Mouse (Mus musculus): Measurements from ENCODE around the gene Gm6793. TPM values are rescaled to one million over a fixed set of nuclear protein-coding genes. Genes with fewer than 3 reads are reported as not detected.

The Gm6793 gene
- polyA plus RNA-seq, 1 experiment from 2014 or later: 0.92 TPM

Other genes with a start within 250 kb of the Gm6793 start
- 205 and 212 TPM in 2 replicates for gene Cfdp1, start 160.7 kb downstream of the Gm6793 start, polyA plus RNA-seq (2014; fragmentation: Nextera tagmentation; extraction: Ambion mirVana)
- 6.0 and 6.6 TPM in 2 replicates for gene Tmem170, start 138.3 kb downstream of the Gm6793 start, polyA plus RNA-seq (2014; fragmentation: Nextera tagmentation; extraction: Ambion mirVana)
- gene Chst5, start 104.6 kb downstream of the Gm6793 start, polyA plus RNA-seq (2014; fragmentation: Nextera tagmentation; extraction: Ambion mirVana): 3.2 and 4.3 TPM in 2 replicates
- gene Tmem231, start 81.2 kb downstream of the Gm6793 start, polyA plus RNA-seq (2014; fragmentation: Nextera tagmentation; extraction: Ambion mirVana): 15.3 and 15.7 TPM in 2 replicates
- gene Gabarapl2, start 74.3 kb downstream of the Gm6793 start, polyA plus RNA-seq (2014; fragmentation: Nextera tagmentation; extraction: Ambion mirVana): 314 and 318 TPM in 2 replicates
- gene Adat1, start 22.7 kb downstream of the Gm6793 start, polyA plus RNA-seq (2014; fragmentation: Nextera tagmentation; extraction: Ambion mirVana): 8.7 and 10.1 TPM in 2 replicates
- gene Kars, start 3.7 kb downstream of the Gm6793 start, polyA plus RNA-seq (2014; fragmentation: Nextera tagmentation; extraction: Ambion mirVana): 249 and 267 TPM in 2 replicates
- 28.7 and 35.4 TPM in 2 replicates for gene Terf2ip, start 3.6 kb downstream of the Gm6793 start, polyA plus RNA-seq (2014; fragmentation: Nextera tagmentation; extraction: Ambion mirVana)